27 mouse cellular contexts compared by ENCODE assay signal in genomic region chr19:46132577-46132976, GRCm38 (mm10). TPM values are rescaled to one million over a fixed set of nuclear protein-coding genes. Genes with fewer than 3 reads are reported as not detected.
DNase-seq lines count a peak whose midpoint lies in the region; ATAC-seq and TF ChIP-seq lines count a peak whose summit lies in the region.
"Had no signal": no experiment of that assay in that cellular context is flagged by ENCODE, and none has a peak within 500 bp of the region (broad histone marks: within the 10 kb centered on the region; RNA-seq: fewer than 3 reads in every experiment).

No protein-coding gene starts in this region.

- H3K9ac ChIP-seq in heart, embryonic 13.5 days = no peak overlapping the region
- no peak overlapping the region for H3K9ac ChIP-seq in lung, postnatal 0 days (replicated peaks; ENCODE audit: low read depth)
- H3K9ac ChIP-seq: embryonic facial prominence, embryonic 15.5 days; forebrain, embryonic 13.5 days; hindbrain, embryonic 15.5 days had no signal

- 40% methylated on average over 6 of the region's 6 CpGs for WGBS in heart, embryonic 13.5 days
- WGBS in heart, embryonic 10.5 days = 51% methylated on average over 6 of the region's 6 CpGs
- WGBS in lung, postnatal 0 days = 44% methylated on average over 6 of the region's 6 CpGs

- ATAC-seq in heart, embryonic 13.5 days (ENCODE audit: extremely low read depth, insufficient number of reproducible peaks, low FRiP score, low TSS enrichment) = no peak
- no peak for ATAC-seq in lung, postnatal 0 days
- ATAC-seq: activated CD4-positive, CD25-positive, alpha-beta regulatory T cell, adult 4 months; CD4-positive, CD25-positive, alpha-beta regulatory T cell, adult 4 months; forebrain, embryonic 13.5 days; forebrain, postnatal 0 days; inflammation-experienced regulatory T-cells, adult 6 months; intestine, postnatal 0 days; Patski had no signal

- no peaks in the 10 kb centered on the region for H3K36me3 ChIP-seq in heart, embryonic 13.5 days
- no peaks in the 10 kb centered on the region for H3K36me3 ChIP-seq in heart, embryonic 10.5 days
- H3K36me3 ChIP-seq in lung, postnatal 0 days (ENCODE audit: insufficient read depth, low read length) = no peaks in the 10 kb centered on the region
- H3K36me3 ChIP-seq: embryonic facial prominence, embryonic 15.5 days; hindbrain, embryonic 15.5 days had no signal

- no peak for DNase-seq in heart, embryonic 10.5 days (ENCODE audit: low spot score)
- DNase-seq in lung, postnatal 0 days (ENCODE audit: low spot score) = peak; percentile 9
- no peak for DNase-seq in lung, postnatal 14 days
- DNase-seq in naive thymus-derived CD4-positive, alpha-beta T cell, adult 2 months (ENCODE audit: low read depth) = peak; percentile 33
- no peak for DNase-seq in embryo, embryonic 11 days
- DNase-seq in gastrocnemius, postnatal 10 days = no peak
- DNase-seq: adrenal gland, postnatal 25 days; B cell, adult 2 months; cerebellum, adult 2 months; cerebellum, postnatal 10 days; forebrain, postnatal 0 days; gastrocnemius, postnatal 25 days; heart, adult 18-20 months had no signal

- peak overlapping the region; percentile 70; the same call in 1 of the 2 replicates for H3K4me2 ChIP-seq in heart, embryonic 13.5 days
- no peak overlapping the region for H3K4me2 ChIP-seq in lung, postnatal 0 days (replicated peaks; ENCODE audit: low read depth, low read length)

- H3K9me3 ChIP-seq in heart, embryonic 13.5 days = no peaks in the 10 kb centered on the region
- H3K9me3 ChIP-seq in heart, embryonic 10.5 days = no peaks in the 10 kb centered on the region
- no peaks in the 10 kb centered on the region for H3K9me3 ChIP-seq in lung, postnatal 0 days (ENCODE audit: low read length)
- H3K9me3 ChIP-seq: embryonic facial prominence, embryonic 15.5 days; forebrain, embryonic 13.5 days; hindbrain, embryonic 15.5 days had no signal

- no peak overlapping the region for H3K27ac ChIP-seq in heart, embryonic 13.5 days (replicated peaks)
- no peak overlapping the region for H3K27ac ChIP-seq in heart, embryonic 10.5 days
- no peak overlapping the region for H3K27ac ChIP-seq in lung, postnatal 0 days (ENCODE audit: low read length)
- H3K27ac ChIP-seq in bone marrow macrophage, adult 2 months (ENCODE audit: insufficient read depth, low read depth, low read length) = no peak overlapping the region
- H3K27ac ChIP-seq: embryonic facial prominence, embryonic 15.5 days; forebrain, embryonic 13.5 days; hindbrain, embryonic 15.5 days had no signal

- peaks cover 86% of the 10 kb centered on the region for H3K27me3 ChIP-seq in heart, embryonic 13.5 days (replicated peaks)
- peaks cover 82% of the 10 kb centered on the region for H3K27me3 ChIP-seq in heart, embryonic 10.5 days (ENCODE audit: insufficient read depth, poor library complexity, severe bottlenecking)
- H3K27me3 ChIP-seq in lung, postnatal 0 days (replicated peaks; ENCODE audit: insufficient read depth, low read length) = peaks cover 38% of the 10 kb centered on the region

- TF ChIP-seq POLR2A in bone marrow macrophage, adult 2 months (IDR thresholded peaks at IDR 0.05; ENCODE audit: borderline replicate concordance, low read depth, low read length) = no peak

- TF ChIP-seq EP300 in lung, postnatal 0 days (IDR thresholded peaks at IDR 0.05) = no peak

- TF ChIP-seq CTCF in lung, postnatal 0 days (IDR thresholded peaks at IDR 0.05) = no peak
- no peak for TF ChIP-seq CTCF in bone marrow macrophage, adult 2 months (IDR thresholded peaks at IDR 0.05; ENCODE audit: low read depth, low read length)

- H3K4me3 ChIP-seq in heart, embryonic 13.5 days = no peak overlapping the region
- no peak overlapping the region for H3K4me3 ChIP-seq in heart, embryonic 10.5 days
- no peak overlapping the region for H3K4me3 ChIP-seq in lung, postnatal 0 days (ENCODE audit: low read depth, low read length)
- peak overlapping the region; percentile 19; the same call in 1 of the 2 replicates for H3K4me3 ChIP-seq in bone marrow macrophage, adult 2 months (ENCODE audit: insufficient read depth, low read length)
- H3K4me3 ChIP-seq: erythroblast, embryonic 14.5 days had no signal

- peaks cover 29% of the 10 kb centered on the region for H3K4me1 ChIP-seq in heart, embryonic 13.5 days
- H3K4me1 ChIP-seq in heart, embryonic 10.5 days = peaks cover 30% of the 10 kb centered on the region
- peaks cover 18% of the 10 kb centered on the region; the same call in 1 of the 2 replicates for H3K4me1 ChIP-seq in lung, postnatal 0 days (ENCODE audit: insufficient read depth, low read depth, low read length)
- H3K4me1 ChIP-seq in bone marrow macrophage, adult 2 months (ENCODE audit: control insufficient read depth, insufficient read depth, low read length) = peaks cover 9% of the 10 kb centered on the region

RNA-seq across cellular contexts. Expression of gene Elovl3, which starts 0.9 kb away (rescaled TPM):
- polyA plus RNA-seq in heart, embryonic 13.5 days (2015; fragmentation: Nextera tagmentation; extraction: Ambion mirVana) = not detected in 2 replicates
- polyA plus RNA-seq in heart, embryonic 10.5 days (2016; fragmentation: Nextera tagmentation; extraction: Ambion mirVana) = 0.10 TPM in 1 of 2 replicates, not detected in the other
- not detected in 2 replicates for polyA plus RNA-seq in lung, postnatal 0 days (2015; fragmentation: Nextera tagmentation; extraction: Ambion mirVana)
- not detected in 2 replicates for polyA plus RNA-seq in bone marrow macrophage, adult 2 months (2012; ENCODE audit: insufficient read depth, insufficient read length, missing spikeins)
- not detected for total RNA-seq in gastrocnemius, postnatal 10 days (2021)
- total RNA-seq: forebrain, postnatal 0 days; gastrocnemius, postnatal 25 days had no signal
- polyA plus RNA-seq: activated CD4-positive, CD25-positive, alpha-beta regulatory T cell, adult 4 months; CD4-positive, CD25-positive, alpha-beta regulatory T cell, adult 4 months; cerebellum, adult 2 months; erythroblast, embryonic 14.5 days; forebrain, embryonic 13.5 days; heart, embryonic 16.5 days; hindbrain, embryonic 11.5 days; inflammation-experienced regulatory T-cells, adult 6 months; intestine, postnatal 0 days; Patski had no signal

RNA-seq across cellular contexts. Expression of gene Pitx3, which starts 15.5 kb away (rescaled TPM):
- polyA plus RNA-seq in heart, embryonic 13.5 days (2015; fragmentation: Nextera tagmentation; extraction: Ambion mirVana) = 0.66 and 0.74 TPM in 2 replicates
- polyA plus RNA-seq in heart, embryonic 10.5 days (2016; fragmentation: Nextera tagmentation; extraction: Ambion mirVana) = 0.87 and 0.89 TPM in 2 replicates
- polyA plus RNA-seq in lung, postnatal 0 days (2015; fragmentation: Nextera tagmentation; extraction: Ambion mirVana) = not detected in 2 replicates
- not detected in 2 replicates for polyA plus RNA-seq in bone marrow macrophage, adult 2 months (2012; ENCODE audit: insufficient read depth, insufficient read length, missing spikeins)
- total RNA-seq in gastrocnemius, postnatal 10 days (2021) = 10 to 100 TPM; 19.0 to 21.6 TPM
- total RNA-seq: adrenal gland, adult 18-20 months; adrenal gland, postnatal 25 days; forebrain, postnatal 0 days had no signal
- polyA plus RNA-seq: activated CD4-positive, CD25-positive, alpha-beta regulatory T cell, adult 4 months; CD4-positive, CD25-positive, alpha-beta regulatory T cell, adult 4 months; erythroblast, embryonic 14.5 days; forebrain, embryonic 13.5 days; inflammation-experienced regulatory T-cells, adult 6 months; intestine, postnatal 0 days; Patski had no signal

RNA-seq across cellular contexts. Expression of gene Gbf1, which starts 19.7 kb away (rescaled TPM):
- 41.1 and 43.1 TPM in 2 replicates for polyA plus RNA-seq in heart, embryonic 13.5 days (2015; fragmentation: Nextera tagmentation; extraction: Ambion mirVana)
- polyA plus RNA-seq in heart, embryonic 10.5 days (2016; fragmentation: Nextera tagmentation; extraction: Ambion mirVana) = 50.0 and 50.8 TPM in 2 replicates
- 32.1 and 34.3 TPM in 2 replicates for polyA plus RNA-seq in lung, postnatal 0 days (2015; fragmentation: Nextera tagmentation; extraction: Ambion mirVana)
- polyA plus RNA-seq in bone marrow macrophage, adult 2 months (2012; ENCODE audit: insufficient read depth, insufficient read length, missing spikeins) = 20.2 and 28.0 TPM in 2 replicates
- 10 to 100 TPM; 54.9 to 62.5 TPM for total RNA-seq in gastrocnemius, postnatal 10 days (2021)

RNA-seq across cellular contexts. Expression of gene Nolc1, which starts 56.9 kb away (rescaled TPM):
- 48.4 and 48.9 TPM in 2 replicates for polyA plus RNA-seq in heart, embryonic 13.5 days (2015; fragmentation: Nextera tagmentation; extraction: Ambion mirVana)
- 80.2 and 117 TPM in 2 replicates for polyA plus RNA-seq in heart, embryonic 10.5 days (2016; fragmentation: Nextera tagmentation; extraction: Ambion mirVana)
- 22.5 and 26.0 TPM in 2 replicates for polyA plus RNA-seq in lung, postnatal 0 days (2015; fragmentation: Nextera tagmentation; extraction: Ambion mirVana)
- 15.8 and 16.8 TPM in 2 replicates for polyA plus RNA-seq in bone marrow macrophage, adult 2 months (2012; ENCODE audit: insufficient read depth, insufficient read length, missing spikeins)
- 10 to 100 TPM; 22.9 to 26.4 TPM for total RNA-seq in gastrocnemius, postnatal 10 days (2021)

Comparison
In these comparisons a context has a peak if more than half of its experiments do, and no peak if none do; other contexts are left out.
1. DNase-seq: peak in lung, postnatal 0 days (single experiment) and naive thymus-derived CD4-positive, alpha-beta T cell, adult 2 months (single experiment); none in heart, embryonic 10.5 days (single experiment), lung, postnatal 14 days (single experiment), embryo, embryonic 11 days (single experiment) and gastrocnemius, postnatal 10 days (single experiment).